Mouse (Mus musculus): ENCODE measurements at regions not wholly inside any gene's neighbourhood (a gene's known extent, or its start where the extent isn't known, plus 50 kb on each side); places are given as distances from the start of the nearest gene placed in this dataset.

- H3K9ac ChIP-seq = no peak overlapping the region
- WGBS = 81% methylated on average over 1 of the region's 1 CpGs
- H3K9me3 ChIP-seq = no peaks in the 10 kb centered on the region
- H3K36me3 ChIP-seq = no peaks in the 10 kb centered on the region
- H3K4me2 ChIP-seq = no peak overlapping the region
- no peaks in the 10 kb centered on the region for H3K27me3 ChIP-seq
- no peaks in the 10 kb centered on the region for H3K4me1 ChIP-seq
- no peak overlapping the region for H3K27ac ChIP-seq
- no peak overlapping the region for H3K4me3 ChIP-seq
- no peak for ATAC-seq (ENCODE audit: borderline replicate concordance, extremely low read depth, low FRiP score, low TSS enrichment)
Measured at GRCm38 (mm10) chr19:15510395-15510794, 436.7 kb downstream of the Psat1 start.

- Histone ChIP-seq H3K27me3 (no peaks in the 10 kb centered on the region), H3K9ac (no peak overlapping the region), H3K9me3 (no peaks in the 10 kb centered on the region), H3K27ac (no peak overlapping the region), H3K36me3 (no peaks in the 10 kb centered on the region), H3K4me3 (no peak overlapping the region), H3K4me2 (no peak overlapping the region), H3K4me1 (no peaks in the 10 kb centered on the region)
- WGBS = 54% methylated on average over 1 of the region's 1 CpGs
- no peak for ATAC-seq (ENCODE audit: borderline replicate concordance, extremely low read depth, low FRiP score, low TSS enrichment)
Measured at GRCm38 (mm10) chr19:15502985-15503354, 444.2 kb downstream of the Psat1 start.

GRCm38 (mm10) chr19:15502315-15502984 lies 444.7 kb downstream of the Psat1 start:
- 55% methylated on average over 9 of the region's 9 CpGs for WGBS
- Histone ChIP-seq H3K4me2 (no peak overlapping the region), H3K36me3 (no peaks in the 10 kb centered on the region), H3K9me3 (no peaks in the 10 kb centered on the region), H3K9ac (no peak overlapping the region), H3K27ac (no peak overlapping the region), H3K4me3 (no peak overlapping the region), H3K4me1 (no peaks in the 10 kb centered on the region), H3K27me3 (no peaks in the 10 kb centered on the region)
- no peak for ATAC-seq (ENCODE audit: borderline replicate concordance, extremely low read depth, low FRiP score, low TSS enrichment)

- ATAC-seq (ENCODE audit: borderline replicate concordance, extremely low read depth, low FRiP score, low TSS enrichment) = no peak
- no peaks in the 10 kb centered on the region for H3K27me3 ChIP-seq
- 96% methylated on average over 1 of the region's 1 CpGs for WGBS
Measured at GRCm38 (mm10) chr19:15495532-15495931, 451.6 kb downstream of the Psat1 start.

DNA sequence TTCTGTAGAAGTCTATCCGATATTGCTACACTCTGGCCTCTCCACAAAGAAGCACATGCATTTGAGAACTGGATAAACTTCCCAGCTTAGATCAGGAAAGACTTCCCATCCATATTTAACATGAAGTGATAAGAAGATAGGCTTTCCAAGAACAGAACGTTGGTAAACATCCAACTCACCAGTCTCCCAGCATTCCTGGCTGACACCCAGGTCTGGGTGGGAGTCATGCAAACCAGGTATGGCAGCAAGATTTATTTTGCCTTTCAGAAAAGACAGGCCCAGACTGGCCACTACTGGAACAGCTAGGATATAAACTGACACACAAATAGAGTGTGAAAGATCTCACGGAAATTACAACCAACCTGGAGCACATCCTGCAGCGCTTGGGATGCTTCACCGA lies 459.6 kb downstream of the Psat1 start:
- Histone ChIP-seq H3K9me3 (no peaks in the 10 kb centered on the region), H3K4me3 (no peak overlapping the region), H3K27ac (no peak overlapping the region), H3K4me2 (no peak overlapping the region), H3K9ac (no peak overlapping the region), H3K4me1 (no peaks in the 10 kb centered on the region), H3K36me3 (no peaks in the 10 kb centered on the region), H3K27me3 (no peaks in the 10 kb centered on the region)
- WGBS = 83% methylated on average over 5 of the region's 5 CpGs
- ATAC-seq (ENCODE audit: borderline replicate concordance, extremely low read depth, low FRiP score, low TSS enrichment) = no peak

More at GRCm38 (mm10) chr19:15495532-15495931, 451.6 kb downstream of the Psat1 start:
- no peaks in the 10 kb centered on the region for H3K36me3 ChIP-seq
- no peak overlapping the region for H3K9ac ChIP-seq
- H3K4me1 ChIP-seq = no peaks in the 10 kb centered on the region
- no peak overlapping the region for H3K4me2 ChIP-seq
- H3K4me3 ChIP-seq = no peak overlapping the region
- no peaks in the 10 kb centered on the region for H3K9me3 ChIP-seq
- no peak overlapping the region for H3K27ac ChIP-seq

- no peak for ATAC-seq (ENCODE audit: borderline replicate concordance, extremely low read depth, low FRiP score, low TSS enrichment)
- 55% methylated on average over 8 of the region's 8 CpGs for WGBS
- Histone ChIP-seq H3K9ac (no peak overlapping the region), H3K9me3 (no peaks in the 10 kb centered on the region), H3K27ac (no peak overlapping the region), H3K4me3 (no peak overlapping the region), H3K27me3 (no peaks in the 10 kb centered on the region), H3K4me2 (no peak overlapping the region), H3K4me1 (no peaks in the 10 kb centered on the region), H3K36me3 (no peaks in the 10 kb centered on the region)
Measured at GRCm38 (mm10) chr19:15481605-15482004, 465.5 kb downstream of the Psat1 start.

- Histone ChIP-seq H3K36me3 (no peaks in the 10 kb centered on the region), H3K4me2 (no peak overlapping the region), H3K27ac (no peak overlapping the region), H3K9me3 (no peaks in the 10 kb centered on the region), H3K4me3 (no peak overlapping the region), H3K4me1 (no peaks in the 10 kb centered on the region), H3K9ac (no peak overlapping the region), H3K27me3 (no peaks in the 10 kb centered on the region)
- 83% methylated on average over 10 of the region's 10 CpGs for WGBS
- no peak for ATAC-seq (ENCODE audit: borderline replicate concordance, extremely low read depth, low FRiP score, low TSS enrichment)
Measured at GRCm38 (mm10) chr19:15469541-15469940, 477.6 kb downstream of the Psat1 start.

GRCm38 (mm10) chr19:15466713-15467112 lies 480.4 kb downstream of the Psat1 start:
- WGBS = 80% methylated on average over 8 of the region's 8 CpGs
- no peak overlapping the region for H3K4me2 ChIP-seq
- no peak overlapping the region for H3K4me3 ChIP-seq
- no peaks in the 10 kb centered on the region for H3K9me3 ChIP-seq
- H3K27ac ChIP-seq = no peak overlapping the region
- no peaks in the 10 kb centered on the region for H3K36me3 ChIP-seq
- H3K9ac ChIP-seq = no peak overlapping the region
- H3K4me1 ChIP-seq = no peaks in the 10 kb centered on the region
- H3K27me3 ChIP-seq = no peaks in the 10 kb centered on the region
- ATAC-seq (ENCODE audit: borderline replicate concordance, extremely low read depth, low FRiP score, low TSS enrichment) = no peak

GRCm38 (mm10) chr19:15465063-15465760 lies 481.9 kb downstream of the Psat1 start:
- no peak overlapping the region for H3K27ac ChIP-seq
- H3K4me3 ChIP-seq = no peak overlapping the region
- no peak overlapping the region for H3K4me2 ChIP-seq
- no peak overlapping the region for H3K9ac ChIP-seq
- H3K36me3 ChIP-seq = no peaks in the 10 kb centered on the region
- H3K9me3 ChIP-seq = no peaks in the 10 kb centered on the region
- H3K27me3 ChIP-seq = no peaks in the 10 kb centered on the region
- no peaks in the 10 kb centered on the region for H3K4me1 ChIP-seq
- 27% methylated on average over 9 of the region's 9 CpGs for WGBS
- no peak for ATAC-seq (ENCODE audit: borderline replicate concordance, extremely low read depth, low FRiP score, low TSS enrichment)

- WGBS = 44% methylated on average over 4 of the region's 4 CpGs
- H3K36me3 ChIP-seq = no peaks in the 10 kb centered on the region
- H3K9me3 ChIP-seq = no peaks in the 10 kb centered on the region
- no peak overlapping the region for H3K4me3 ChIP-seq
- H3K4me1 ChIP-seq = no peaks in the 10 kb centered on the region
- no peak for ATAC-seq (ENCODE audit: borderline replicate concordance, extremely low read depth, low FRiP score, low TSS enrichment)
- no peak overlapping the region for H3K9ac ChIP-seq
- no peak overlapping the region for H3K27ac ChIP-seq
- no peak overlapping the region for H3K4me2 ChIP-seq
- H3K27me3 ChIP-seq = no peaks in the 10 kb centered on the region
Measured at GRCm38 (mm10) chr19:15457793-15458192, 489.3 kb downstream of the Psat1 start.

- H3K4me1 ChIP-seq = no peaks in the 10 kb centered on the region
- no peak overlapping the region for H3K27ac ChIP-seq
- ATAC-seq (ENCODE audit: borderline replicate concordance, extremely low read depth, low FRiP score, low TSS enrichment) = no peak
- no peak overlapping the region for H3K4me2 ChIP-seq
- no peak overlapping the region for H3K4me3 ChIP-seq
- no peak overlapping the region for H3K9ac ChIP-seq
- H3K27me3 ChIP-seq = no peaks in the 10 kb centered on the region
- 31% methylated on average over 9 of the region's 9 CpGs for WGBS
- no peaks in the 10 kb centered on the region for H3K36me3 ChIP-seq
- no peaks in the 10 kb centered on the region for H3K9me3 ChIP-seq
Measured at GRCm38 (mm10) chr19:15456943-15457735, 490.0 kb downstream of the Psat1 start.

DNA sequence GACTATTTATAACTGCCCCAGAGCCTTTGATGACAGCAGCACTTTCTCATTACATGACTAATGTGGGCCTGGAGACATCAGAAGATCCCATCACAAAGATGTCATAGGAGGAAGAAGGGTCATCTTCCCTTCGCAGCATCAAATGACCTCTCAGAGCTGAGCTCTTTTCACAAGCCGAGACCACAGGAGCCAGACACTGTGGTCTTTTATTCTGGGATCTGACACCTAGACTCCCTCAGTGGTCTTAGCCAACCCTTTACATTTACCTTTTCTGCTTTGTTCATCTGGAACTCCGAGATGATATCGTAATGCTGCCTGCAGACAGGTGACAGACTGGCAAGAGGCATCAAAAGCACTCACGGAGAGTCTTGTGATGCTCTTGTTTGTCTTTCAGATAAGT lies 498.1 kb downstream of the Psat1 start:
- Histone ChIP-seq H3K27me3 (no peaks in the 10 kb centered on the region), H3K9ac (no peak overlapping the region), H3K36me3 (no peaks in the 10 kb centered on the region), H3K27ac (no peak overlapping the region), H3K4me3 (no peak overlapping the region), H3K4me2 (no peak overlapping the region), H3K9me3 (no peaks in the 10 kb centered on the region), H3K4me1 (no peaks in the 10 kb centered on the region)
- ATAC-seq (ENCODE audit: borderline replicate concordance, extremely low read depth, low FRiP score, low TSS enrichment) = no peak
- 21% methylated on average over 5 of the region's 5 CpGs for WGBS
